Mouse (Mus musculus) lung, adult 2 months (tissue): ENCODE measurements around the gene Syt8. TPM values are rescaled to one million over a fixed set of nuclear protein-coding genes. Genes with fewer than 3 reads are reported as not detected.

Experiments
- DNase-seq: peaks from one replicate; pipeline ENCODE4 v3.0.0; 2022
- H3K4me1 ChIP-seq: fragments of 200-500 bp; 2 replicates; pipeline ENCODE4 v1.6.1; 2011; ENCODE audit warnings: low read length; ENCODE audit not compliant: control insufficient read depth, insufficient read depth
- H3K4me3 ChIP-seq: fragments of 200-500 bp; replicated peaks from 2 replicates; pipeline ENCODE3; 2011; ENCODE audit warnings: low read depth, mild to moderate bottlenecking, control low read depth, low read length; ENCODE audit errors: extremely low read depth
- CTCF ChIP-seq: fragments of 200-500 bp; IDR thresholded peaks from 2 replicates; pipeline ENCODE4 v1.5.1; 2011; ENCODE audit warnings: mild to moderate bottlenecking, low read length, control low read depth; ENCODE audit not compliant: insufficient read depth
- POLR2A ChIP-seq: fragments of 200-500 bp; IDR thresholded peaks from 2 replicates; pipeline ENCODE4 v1.6.1; 2011; ENCODE audit warnings: low read depth, mild to moderate bottlenecking, control low read depth, low read length, borderline replicate concordance; ENCODE audit errors: extremely low read depth
- WGBS: fragments of 180-500 bp; shearing (Covaris S2); methylation state at CpG from one replicate; pipeline ENCODE4 v1.1.7; 2018; 5-methylcytosine and 5-hydroxymethylcytosine counted together
- polyA plus RNA-seq: library from polyadenylated mRNA; depleted of rRNA; stranded (reverse); fragments of >200 nt; gene quantifications from 2 replicates; pipeline ENCODE4 v1.2.3, GENCODE M21; 2012

The Syt8 gene
- polyA plus RNA-seq, 1 experiment = 8.6 TPM

- WGBS = 61% methylated on average over 4 of the region's 4 CpGs
- DNase-seq = no peak
- Histone ChIP-seq H3K4me3 (no peak overlapping the region), H3K4me1 (no peaks in the 10 kb centered on the region)
- no peak for TF ChIP-seq POLR2A
- no peak for TF ChIP-seq CTCF
Observed at GRCm38 (mm10) chr7:142407935-142408334, 26.7 kb upstream of the Syt8 start.

GRCm38 (mm10) chr7:142408686-142409085 is 26.0 kb upstream of the Syt8 start:
- TF ChIP-seq CTCF (no peak), POLR2A (no peak)
- Histone ChIP-seq H3K4me3 (no peak overlapping the region), H3K4me1 (no peaks in the 10 kb centered on the region)
- 90% methylated on average over 8 of the region's 8 CpGs for whole genome bisulfite sequencing
- no peak for DNase-seq

- 76% methylated on average over 3 of the region's 3 CpGs for WGBS
- Histone ChIP-seq H3K4me1 (no peaks in the 10 kb centered on the region), H3K4me3 (no peak overlapping the region)
- no peak for TF ChIP-seq POLR2A
- TF ChIP-seq CTCF = no peak
- no peak for DNase-seq
Observed at GRCm38 (mm10) chr7:142409603-142410002, 25.0 kb upstream of the Syt8 start.

GRCm38 (mm10) chr7:142413285-142413684 is 21.4 kb upstream of the Syt8 start:
- 77% methylated on average over 6 of the region's 6 CpGs for WGBS
- Histone ChIP-seq H3K4me1 (peaks cover 4% of the 10 kb centered on the region), H3K4me3 (no peak overlapping the region)
- DNase-seq = no peak
- no peak for TF ChIP-seq CTCF
- no peak for TF ChIP-seq POLR2A

- DNase-seq = no peak
- Histone ChIP-seq H3K4me1 (peaks cover 4% of the 10 kb centered on the region), H3K4me3 (no peak overlapping the region)
- WGBS = 41% methylated on average over 4 of the region's 4 CpGs
- TF ChIP-seq POLR2A = no peak
- TF ChIP-seq CTCF = no peak
Observed at GRCm38 (mm10) chr7:142415314-142415713, 19.3 kb upstream of the Syt8 start.

GRCm38 (mm10) chr7:142416225-142416624 is 18.4 kb upstream of the Syt8 start:
- DNase-seq = no peak
- 56% methylated on average over 3 of the region's 3 CpGs for WGBS
- peaks cover 4% of the 10 kb centered on the region for H3K4me1 ChIP-seq
- TF ChIP-seq POLR2A (no peak), CTCF (no peak)
- H3K4me3 ChIP-seq = no peak overlapping the region

- TF ChIP-seq POLR2A = no peak
- no peak for TF ChIP-seq CTCF
- WGBS = 73% methylated on average over 2 of the region's 2 CpGs
- no peak for DNase-seq
- peaks cover 4% of the 10 kb centered on the region for H3K4me1 ChIP-seq
- no peak overlapping the region for H3K4me3 ChIP-seq
Observed at GRCm38 (mm10) chr7:142418027-142418426, 16.6 kb upstream of the Syt8 start.

- Histone ChIP-seq H3K4me1 (peaks cover 4% of the 10 kb centered on the region), H3K4me3 (no peak overlapping the region)
- TF ChIP-seq POLR2A (no peak), CTCF (no peak)
- no peak for DNase-seq
- WGBS = 88% methylated on average over 8 of the region's 8 CpGs
Observed at GRCm38 (mm10) chr7:142418679-142419078, 16.0 kb upstream of the Syt8 start.

GRCm38 (mm10) chr7:142419887-142420286 is 14.8 kb upstream of the Syt8 start:
- no peak for TF ChIP-seq CTCF
- no peak for TF ChIP-seq POLR2A
- DNase-seq = no peak
- peaks cover 4% of the 10 kb centered on the region for H3K4me1 ChIP-seq
- WGBS = 70% methylated on average over 5 of the region's 5 CpGs
- H3K4me3 ChIP-seq = no peak overlapping the region

- H3K4me1 ChIP-seq = no peaks in the 10 kb centered on the region
- TF ChIP-seq CTCF = no peak
- TF ChIP-seq POLR2A = no peak
- no peak for DNase-seq
- no peak overlapping the region for H3K4me3 ChIP-seq
- 62% methylated on average over 2 of the region's 2 CpGs for WGBS
Observed at GRCm38 (mm10) chr7:142421826-142422225, 12.8 kb upstream of the Syt8 start.
